Mouse (Mus musculus) left cerebral cortex, postnatal 14 days (tissue): ENCODE data around the gene Zeb2. TPM values are rescaled to one million over a fixed set of nuclear protein-coding genes. Genes with fewer than 3 reads are reported as not detected.

ENCODE experiments used
- DNase-seq, 2 experiments: peaks; one replicate each; pipeline ENCODE4 v3.0.0; 2021 to 2022; ENCODE audit warnings: low spot score in 2 of 2, mixed read lengths in 1 of 2
- intact Hi-C: fragments of 180-260 bp; cut with DNase I; formaldehyde crosslinking; loops from one replicate; pipeline ENCODE4 v1.15.1; 2025
- total RNA-seq, 2 experiments: library from RNA; stranded (reverse); gene quantifications; 2 replicates each; pipeline ENCODE4 v1.2.3; 2021

Zeb2 gene
- total RNA-seq, 2 experiments from 2014 or later: 199 to 209 TPM

- intact Hi-C loops: no loop called here
- no peak for DNase-seq
Observed at GRCm38 (mm10) chr2:45103021-45103983, 13.9 kb downstream of the Zeb2 start.

DNA sequence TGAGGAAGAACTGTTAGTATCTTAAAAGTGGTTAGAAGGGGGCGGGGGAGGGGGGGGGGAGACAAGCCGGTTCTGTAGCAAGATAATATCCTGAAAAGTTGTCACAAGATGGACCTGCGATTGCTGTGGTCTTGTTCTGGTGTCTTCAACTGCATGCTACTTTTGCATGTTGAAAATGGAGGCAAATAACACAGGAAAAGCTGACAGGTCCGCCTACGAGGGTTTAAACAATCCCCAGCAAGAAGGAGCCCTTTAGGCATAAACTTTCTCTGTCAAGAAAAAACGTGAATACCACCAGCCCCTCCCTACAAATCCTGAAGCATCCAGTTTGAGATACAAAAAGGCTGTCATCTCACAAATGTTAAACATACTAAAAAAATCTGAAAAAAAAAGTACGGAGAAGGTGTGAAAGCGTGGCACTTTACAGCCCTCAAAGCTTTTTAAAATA is 15.0 kb downstream of the Zeb2 start:
- DNase-seq: no peak
- intact Hi-C loops: no loop called here

DNA sequence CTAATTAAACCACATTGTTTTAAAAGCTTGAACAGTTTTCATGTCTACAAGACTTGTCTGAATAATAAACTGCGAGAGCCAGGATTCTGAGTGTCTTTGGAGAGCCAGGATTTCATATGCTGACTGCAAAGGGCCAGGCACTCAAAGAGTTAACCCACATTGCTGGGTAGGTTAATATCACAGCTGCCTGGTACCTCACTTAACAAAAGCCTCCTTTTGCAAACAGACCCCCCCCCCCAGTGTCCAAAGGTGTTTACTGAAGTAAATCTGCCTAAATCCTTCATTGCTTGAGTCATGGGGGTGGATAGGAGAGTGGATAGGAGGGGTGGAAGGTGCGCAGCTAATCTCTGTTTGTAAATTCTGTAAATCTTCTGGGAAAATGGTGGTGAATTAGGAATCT is 15.6 kb downstream of the Zeb2 start:
- intact Hi-C loops: no loop called here
- no peak for DNase-seq

GRCm38 (mm10) chr2:45101040-45101439 is 16.2 kb downstream of the Zeb2 start:
- intact Hi-C loops: no loop called here
- no peak for DNase-seq

- intact Hi-C loops: no loop called here
Observed at GRCm38 (mm10) chr2:45100628-45101027, 16.6 kb downstream of the Zeb2 start.

DNA sequence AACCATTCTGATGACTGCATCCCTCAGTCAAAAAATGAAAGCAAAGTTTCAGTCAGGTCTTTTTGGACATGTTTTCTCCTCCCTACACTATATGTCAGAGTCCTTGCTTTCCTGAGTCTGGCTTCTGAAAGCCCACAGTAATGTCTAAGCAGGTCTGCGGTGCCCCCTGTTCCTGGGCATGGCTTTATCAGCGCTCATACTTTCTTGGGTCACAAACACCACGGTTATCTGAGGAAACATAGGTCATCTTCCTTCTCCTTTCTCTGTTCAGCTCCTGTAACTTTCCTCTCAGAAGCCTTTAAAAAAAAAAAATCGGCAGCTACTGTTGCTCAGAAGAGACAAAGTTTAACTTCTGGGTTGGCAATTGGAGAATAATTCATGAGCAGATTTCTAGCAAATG is 17.2 kb downstream of the Zeb2 start:
- intact Hi-C loops: no loop called here
- no peak for DNase-seq

More at GRCm38 (mm10) chr2:45100628-45101027, 16.6 kb downstream of the Zeb2 start:
- no peak for DNase-seq

- peak in 1 of 2 experiments; percentile 15 for DNase-seq
- intact Hi-C loops: no loop called here
Observed at GRCm38 (mm10) chr2:45099081-45099480, 18.1 kb downstream of the Zeb2 start.

- DNase-seq: no peak
- intact Hi-C loops: no loop called here
Observed at GRCm38 (mm10) chr2:45097969-45098368, 19.2 kb downstream of the Zeb2 start.

GRCm38 (mm10) chr2:45096638-45097247 is 20.5 kb downstream of the Zeb2 start:
- DNase-seq: peak in 1 of 2 experiments; percentile 16
- intact Hi-C loops: no loop called here

- no peak for DNase-seq
Observed at GRCm38 (mm10) chr2:45095825-45096224, 21.4 kb downstream of the Zeb2 start.

DNA sequence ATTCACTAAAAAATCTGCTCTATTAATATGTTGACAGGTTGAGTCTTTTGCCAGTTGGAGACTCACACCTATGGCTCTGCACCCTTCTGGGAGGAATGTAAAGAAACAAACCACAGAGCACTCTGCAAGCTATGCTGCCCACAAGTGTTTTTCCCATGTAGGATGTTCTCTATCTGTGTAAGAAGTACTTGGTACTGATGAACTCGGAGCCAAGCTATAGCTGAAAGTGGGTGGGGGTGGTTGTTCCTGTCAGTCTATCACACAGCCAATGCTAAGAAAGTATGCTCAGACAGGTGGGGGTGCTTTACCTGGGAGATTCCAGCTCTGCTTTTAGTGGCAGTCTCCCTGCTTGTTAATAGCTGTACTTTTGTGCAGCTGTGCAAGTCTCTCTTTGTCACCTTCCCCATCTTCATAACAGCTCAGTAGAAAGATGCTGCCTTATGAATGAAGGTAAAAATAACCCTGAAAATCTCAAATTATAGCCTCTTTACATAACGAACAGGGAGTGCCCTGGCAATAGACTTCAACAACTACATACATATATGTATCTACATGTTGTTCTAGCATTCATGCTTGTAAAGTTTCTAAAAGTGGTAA is 22.7 kb downstream of the Zeb2 start:
- no peak for DNase-seq
- intact Hi-C loops: no loop called here

More at GRCm38 (mm10) chr2:45095825-45096224, 21.4 kb downstream of the Zeb2 start:
- intact Hi-C loops: no loop called here

- intact Hi-C loops: no loop called here
- DNase-seq: no peak
Observed at GRCm38 (mm10) chr2:45093479-45093878, 23.7 kb downstream of the Zeb2 start.

GRCm38 (mm10) chr2:45092654-45093053 is 24.5 kb downstream of the Zeb2 start:
- intact Hi-C loops: no loop called here
- no peak for DNase-seq

DNA sequence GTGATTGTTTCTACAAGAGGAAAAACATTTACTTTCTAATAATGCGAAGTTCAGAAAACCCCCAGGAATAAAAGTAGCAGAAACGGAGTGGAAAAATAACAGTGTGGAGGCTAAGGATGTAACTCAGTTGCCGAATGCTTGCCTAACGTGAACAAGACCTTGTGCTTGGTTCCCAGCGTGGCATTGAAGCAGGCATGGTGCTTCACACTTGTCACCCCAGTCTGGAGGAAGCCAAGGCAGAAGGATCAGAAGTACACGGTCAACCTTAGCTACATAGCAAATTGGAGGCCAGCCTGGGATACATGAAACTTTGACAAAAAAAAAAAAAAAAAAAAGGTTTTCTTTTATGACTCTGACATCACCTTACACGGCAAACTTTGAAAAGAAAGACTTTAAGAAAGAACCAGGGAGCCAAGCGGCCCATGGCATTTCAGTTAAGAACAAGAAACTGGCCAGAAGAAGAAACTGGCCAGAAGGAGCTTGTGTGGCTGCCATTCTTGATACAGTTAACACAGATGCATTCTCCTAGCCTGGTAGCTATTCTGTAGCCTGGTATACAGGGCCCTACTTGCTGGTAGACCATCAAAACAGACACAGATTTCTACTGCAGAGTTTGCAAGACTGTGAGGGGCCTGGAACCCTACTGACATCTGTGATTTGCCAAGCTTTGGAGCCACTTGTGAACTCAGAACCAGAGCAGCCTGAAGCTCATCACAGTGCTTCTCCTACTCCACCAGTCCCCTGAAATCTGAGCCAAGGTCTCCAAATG is 26.5 kb downstream of the Zeb2 start:
- intact Hi-C loops: no loop called here

DNA sequence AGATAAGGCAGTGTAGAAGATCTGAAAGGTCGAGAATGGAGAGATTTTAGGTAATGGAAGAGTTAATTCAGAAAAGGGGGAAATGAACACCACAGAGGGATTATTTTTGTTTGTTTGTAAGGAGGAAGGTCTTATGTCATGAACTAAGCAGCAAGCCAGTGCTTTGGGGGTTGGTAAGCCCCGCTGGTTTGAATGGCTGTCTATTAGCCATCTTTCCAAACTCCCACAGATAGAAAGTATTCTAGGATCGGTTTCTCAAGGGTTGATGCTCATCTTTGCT is 28.0 kb downstream of the Zeb2 start:
- intact Hi-C loops: no loop called here

More for the DNA sequence above, 26.5 kb downstream of the Zeb2 start:
- DNase-seq: no peak

DNA sequence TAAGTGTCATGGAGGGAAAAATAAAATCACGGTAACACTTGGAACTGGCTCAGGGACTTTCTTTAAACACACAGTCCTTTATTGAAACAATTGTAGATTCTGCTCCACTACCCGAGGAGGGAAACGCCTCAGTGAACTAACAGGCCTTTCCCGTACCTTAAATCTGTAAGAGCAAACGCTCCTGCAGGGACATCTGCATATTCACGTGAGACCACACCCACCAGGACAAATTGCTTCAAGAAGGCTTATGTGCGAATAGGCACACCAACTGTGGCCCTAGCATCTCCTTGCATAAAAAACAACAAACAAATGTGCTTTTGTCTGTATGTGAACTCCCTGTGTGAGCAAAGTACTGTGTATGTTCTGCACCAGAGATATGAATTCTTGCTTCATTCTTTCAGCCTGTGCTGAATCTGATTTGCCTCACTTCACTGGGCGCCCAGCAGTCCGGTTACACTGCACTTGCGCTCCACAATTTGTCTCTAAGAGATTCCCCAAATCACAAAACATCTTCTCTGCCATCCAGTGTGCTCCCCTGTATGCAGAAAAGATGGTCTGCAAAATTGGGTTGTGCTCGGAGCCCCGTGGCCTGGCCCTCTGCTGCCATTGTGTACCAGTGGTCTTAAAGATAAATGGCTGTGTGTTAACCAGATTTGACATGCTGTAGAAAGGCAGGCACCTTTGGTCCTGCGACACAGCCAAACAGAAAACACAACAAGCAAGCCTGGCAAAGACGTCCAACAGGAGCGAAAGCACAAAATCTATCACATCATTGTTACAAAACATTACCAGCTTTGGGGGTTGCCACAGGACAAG is 28.6 kb downstream of the Zeb2 start:
- intact Hi-C loops: no loop called here
- DNase-seq: no peak

More for the DNA sequence above, 28.0 kb downstream of the Zeb2 start:
- DNase-seq: no peak

- intact Hi-C loops: no loop called here
- DNase-seq: no peak
Observed at GRCm38 (mm10) chr2:45087208-45087607, 30.0 kb downstream of the Zeb2 start.

- intact Hi-C loops: no loop called here
- DNase-seq: no peak
Observed at GRCm38 (mm10) chr2:45085653-45086052, 31.5 kb downstream of the Zeb2 start.

DNA sequence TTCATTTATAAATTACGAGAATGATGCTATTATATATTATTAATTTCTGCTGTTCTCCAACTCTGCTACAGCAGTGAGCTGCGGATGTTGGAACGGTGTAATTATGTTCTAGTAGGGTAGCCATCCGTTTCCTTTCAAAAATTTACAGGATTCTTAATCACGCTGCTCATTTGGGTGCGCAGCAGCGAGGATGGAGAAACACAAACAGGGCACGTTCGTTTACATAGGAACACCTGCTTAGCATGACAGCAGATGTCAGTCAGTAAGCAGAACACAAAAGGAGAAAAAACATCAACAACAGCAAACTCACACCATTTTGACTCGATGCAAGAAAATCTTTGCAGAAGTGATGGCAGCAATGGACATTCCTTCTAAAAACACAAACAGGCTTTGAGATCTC is 34.2 kb downstream of the Zeb2 start:
- no peak for DNase-seq
- intact Hi-C loops: no loop called here
